Mouse (Mus musculus) liver, adult (tissue): Measurements from ENCODE around the gene Zfc3h1.

Experiments used
- GATA4 ChIP-seq: IDR thresholded peaks from 2 replicates; pipeline ENCODE4 v1.6.1; 2014; ENCODE audit warnings: mild to moderate bottlenecking, low read length; ENCODE audit not compliant: insufficient replicate concordance

Gene Zfc3h1

GRCm38 (mm10) chr10:115425351-115425750, 40.6 kb downstream of the Zfc3h1 start:
- TF ChIP-seq GATA4 = no peak

GRCm38 (mm10) chr10:115437286-115437685, 52.5 kb downstream of the Zfc3h1 start:
- no peak for TF ChIP-seq GATA4

DNA sequence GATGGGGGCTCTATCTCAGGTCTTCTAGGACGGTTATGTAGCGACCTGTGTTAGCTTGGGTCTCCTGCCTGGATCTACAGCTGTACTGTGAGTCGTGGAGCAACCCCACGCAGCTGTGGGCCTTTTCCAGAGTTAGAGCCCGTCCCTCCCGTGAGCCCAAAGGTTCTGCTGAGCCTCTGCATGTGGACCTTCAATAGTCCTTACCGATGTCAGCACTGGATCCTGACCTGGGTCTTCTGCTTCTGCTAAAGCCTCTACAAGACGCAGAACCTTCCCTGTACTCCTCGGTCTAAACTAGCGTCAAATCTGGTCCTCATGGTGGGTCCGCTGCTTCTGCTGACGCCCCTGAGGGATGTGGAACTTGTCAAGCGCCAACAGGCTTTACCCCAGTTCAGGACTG, 63.9 kb downstream of the Zfc3h1 start:
- TF ChIP-seq GATA4 = no peak

DNA sequence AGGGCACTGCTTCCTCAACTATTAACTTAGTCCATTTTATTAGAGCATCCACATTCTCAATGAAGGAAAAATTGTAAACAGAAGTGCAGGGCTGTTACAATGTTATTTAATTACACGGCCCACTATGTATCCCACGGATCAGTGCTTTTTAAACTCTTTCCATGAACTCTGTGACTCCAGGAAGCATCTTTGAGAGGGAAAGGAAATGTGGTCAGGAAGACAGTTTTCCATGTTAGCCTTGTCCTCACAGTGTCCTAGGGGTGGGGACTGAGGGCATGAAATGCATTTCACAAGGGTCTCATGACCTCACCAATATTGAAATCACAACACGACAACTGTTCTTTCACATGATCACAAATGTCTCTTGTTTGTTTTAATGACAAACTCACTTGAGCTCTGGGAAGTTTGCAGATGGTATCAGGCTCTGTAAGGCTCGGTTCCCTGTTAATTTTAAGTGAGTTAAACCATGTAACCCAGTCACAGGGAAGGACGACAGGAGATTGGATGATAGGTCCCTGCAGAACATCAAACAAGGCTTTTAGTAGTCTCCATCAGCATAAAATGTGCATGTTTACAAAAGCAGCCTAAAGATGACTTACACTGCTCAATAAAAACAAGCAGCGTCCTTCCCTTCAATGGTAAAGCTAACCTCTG, 72.7 kb downstream of the Zfc3h1 start:
- no peak for TF ChIP-seq GATA4

DNA sequence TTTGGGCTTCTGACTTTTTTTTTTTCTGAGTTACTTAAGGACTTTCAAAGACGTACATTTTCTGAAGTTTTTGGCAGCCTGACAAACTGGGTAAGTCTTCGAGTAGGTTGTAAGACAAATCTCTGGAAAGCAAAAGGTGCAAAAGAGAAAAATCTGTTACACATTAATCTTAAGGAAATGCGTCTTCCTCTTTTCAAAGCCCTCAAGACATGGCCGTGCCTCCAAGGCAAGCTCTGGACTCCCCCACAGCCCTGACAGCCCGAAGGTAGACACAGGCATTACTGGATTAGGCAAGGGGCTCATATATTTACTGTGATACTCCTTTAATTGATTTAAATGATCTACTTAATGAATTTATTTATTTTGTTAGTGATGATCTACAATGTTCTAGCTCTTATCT, 77.9 kb downstream of the Zfc3h1 start:
- no peak for TF ChIP-seq GATA4

- TF ChIP-seq GATA4 = no peak
These were observed 80.3 kb downstream of the Zfc3h1 start for GRCm38 (mm10) chr10:115465072-115465471.

GRCm38 (mm10) chr10:115465778-115466177, 81.0 kb downstream of the Zfc3h1 start:
- TF ChIP-seq GATA4 = no peak

DNA sequence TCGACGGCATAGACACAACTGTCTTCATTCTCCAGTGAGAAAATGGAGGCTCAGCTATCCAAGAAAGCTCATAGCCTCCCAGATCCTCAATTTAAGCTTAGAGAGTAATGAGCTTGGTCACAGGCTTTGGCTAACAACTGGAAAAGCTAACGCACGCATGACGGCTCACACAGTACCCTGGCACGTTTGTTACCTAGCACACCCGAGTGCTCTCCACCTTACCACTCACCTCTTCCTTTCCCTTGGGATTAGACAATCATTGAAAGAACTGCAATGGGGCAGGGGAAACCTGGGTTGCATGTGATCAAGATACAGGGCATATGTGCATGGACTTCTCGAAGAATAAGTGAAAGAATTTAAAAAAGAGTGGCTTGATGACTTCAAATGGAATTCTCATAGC, 83.2 kb downstream of the Zfc3h1 start:
- no peak for TF ChIP-seq GATA4

DNA sequence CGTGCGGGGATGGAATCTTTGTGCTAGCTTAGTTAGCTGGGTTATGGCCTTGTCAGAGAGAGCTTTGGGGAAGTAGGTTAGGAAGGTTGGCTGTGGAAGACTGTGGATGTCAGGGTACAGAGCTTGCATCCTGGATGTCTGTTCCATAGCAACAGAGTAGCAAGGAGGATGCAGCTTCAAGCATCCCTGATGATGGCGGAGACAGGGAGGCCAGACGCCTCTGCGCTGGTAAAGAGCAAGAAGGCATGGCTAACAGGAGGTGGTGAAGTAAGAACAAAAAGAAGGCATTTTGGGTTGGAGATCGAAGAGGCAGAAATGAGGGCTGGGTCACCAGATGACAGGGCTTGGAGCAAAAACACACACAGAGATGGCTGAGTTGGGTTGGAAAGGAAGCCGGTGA, 83.9 kb downstream of the Zfc3h1 start:
- no peak for TF ChIP-seq GATA4

DNA sequence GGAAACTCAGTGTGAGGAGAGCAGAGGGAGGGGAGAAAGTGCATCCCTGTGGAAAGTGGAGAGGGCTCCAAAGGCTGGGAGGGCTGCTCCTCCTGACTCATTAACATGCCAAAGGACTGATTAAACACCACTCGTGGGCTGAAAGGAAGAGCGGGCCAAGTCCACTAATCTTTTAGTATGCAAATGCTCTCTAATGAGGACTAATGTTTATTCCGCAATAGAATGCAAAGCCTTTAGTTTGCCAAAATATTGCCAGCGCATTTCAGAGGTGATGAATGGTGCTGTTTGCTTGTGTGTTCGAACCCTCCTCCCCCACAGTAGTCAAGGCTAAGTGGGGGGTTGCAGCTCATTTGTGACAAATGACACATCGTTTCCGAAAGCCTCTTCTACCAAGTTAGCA, 84.3 kb downstream of the Zfc3h1 start:
- TF ChIP-seq GATA4 = no peak

- no peak for TF ChIP-seq GATA4
These were observed 86.0 kb downstream of the Zfc3h1 start for GRCm38 (mm10) chr10:115470621-115471334.

- no peak for TF ChIP-seq GATA4
These were observed 88.6 kb downstream of the Zfc3h1 start for GRCm38 (mm10) chr10:115473213-115473961.

DNA sequence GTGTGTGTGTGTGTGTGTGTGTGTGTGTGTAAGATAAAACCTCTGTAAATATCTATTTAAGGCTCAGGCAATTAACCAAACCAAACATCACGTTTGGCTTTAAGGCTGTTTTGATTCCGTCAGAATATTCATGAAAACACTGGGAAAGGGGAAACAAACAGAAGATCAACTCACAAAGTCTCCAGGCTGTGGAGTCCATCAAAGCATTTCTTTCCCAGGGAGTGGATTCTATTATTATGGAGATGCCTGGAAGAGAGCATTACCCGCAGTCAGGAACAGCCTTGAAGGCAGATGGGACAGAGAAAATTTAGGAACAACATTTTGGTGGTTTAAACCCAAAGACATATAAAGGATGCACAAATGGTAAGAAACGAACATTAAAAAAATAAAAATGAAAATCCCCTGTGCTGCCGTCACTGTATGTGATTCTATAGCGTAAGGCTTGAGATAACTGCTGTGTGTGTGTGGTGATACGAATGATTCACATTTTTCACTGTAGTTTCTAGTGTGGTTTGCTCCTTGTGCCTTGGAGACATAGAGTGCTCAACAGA, 90.3 kb downstream of the Zfc3h1 start:
- TF ChIP-seq GATA4 = no peak

DNA sequence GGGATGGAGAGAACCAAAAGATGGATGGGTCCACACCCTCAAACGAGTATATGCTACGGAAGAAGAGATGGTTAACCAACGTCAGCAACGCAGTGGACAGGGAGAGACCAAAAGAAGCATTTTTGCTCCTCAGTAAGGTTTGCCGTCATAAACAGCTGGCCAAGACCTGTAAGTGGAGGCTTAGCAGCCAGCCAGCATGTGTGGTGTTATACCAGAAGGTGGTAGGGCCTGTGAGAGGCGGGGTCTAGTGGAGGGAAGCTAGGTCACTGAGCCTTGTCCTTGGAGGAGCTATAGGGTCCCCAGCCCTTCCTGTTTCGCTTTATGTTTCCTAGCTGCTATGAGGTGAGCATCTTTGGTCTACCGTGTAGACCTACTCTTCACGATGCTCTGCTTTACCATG, 91.7 kb downstream of the Zfc3h1 start:
- no peak for TF ChIP-seq GATA4

DNA sequence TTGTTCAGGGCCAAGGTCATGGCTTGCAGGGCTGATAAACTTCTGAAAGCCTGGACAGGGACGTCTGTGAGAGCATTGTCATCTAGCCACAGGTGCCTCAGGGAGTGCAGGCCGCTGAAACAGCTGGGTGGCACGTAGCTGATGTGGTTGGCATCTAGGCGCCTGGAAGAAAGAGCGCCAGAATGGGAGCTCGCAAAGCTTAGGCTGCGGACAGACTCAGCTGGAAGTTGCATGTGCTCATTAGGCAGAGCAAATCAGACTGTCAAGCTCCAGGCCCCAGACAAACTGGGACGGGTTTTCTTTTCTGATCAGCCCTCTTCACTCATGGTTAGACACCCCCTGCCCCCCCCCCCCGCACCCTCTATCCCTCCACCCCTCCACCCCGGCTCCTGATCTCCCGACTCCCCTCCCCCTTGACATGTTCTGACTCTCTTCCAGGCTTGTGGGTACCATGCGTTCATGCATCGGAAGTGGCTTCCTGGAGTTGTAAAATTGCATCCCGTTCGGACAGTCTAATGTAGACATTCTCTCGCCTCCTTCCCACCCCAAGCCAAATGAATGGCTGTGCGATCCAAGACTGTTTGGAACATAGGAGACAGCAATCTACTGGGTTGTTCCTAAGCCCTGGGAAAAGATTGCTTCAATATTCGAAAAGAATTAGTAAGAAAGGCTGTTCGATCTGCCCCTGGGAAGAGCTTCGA, 93.8 kb downstream of the Zfc3h1 start:
- TF ChIP-seq GATA4 = no peak
